Mouse (Mus musculus): ENCODE data around the gene Cacna2d1. TPM values are rescaled to one million over a fixed set of nuclear protein-coding genes. Genes with fewer than 3 reads are reported as not detected.

Cacna2d1 gene
- polyA plus RNA-seq, 1 experiment from 2014 or later, result 24.1 TPM

- H3K4me2 ChIP-seq (replicated peaks; ENCODE audit: low read depth, low read length), result no peak overlapping the region
- H3K27me3 ChIP-seq (ENCODE audit: control insufficient read depth, insufficient read depth, low read length), result no peaks in the 10 kb centered on the region
- WGBS, result 54% methylated on average over 4 of the region's 4 CpGs
- no peak for ATAC-seq (ENCODE audit: low FRiP score, low TSS enrichment)
- no peaks in the 10 kb centered on the region for H3K4me1 ChIP-seq (ENCODE audit: control insufficient read depth, insufficient read depth, low read length)
- H3K9ac ChIP-seq (ENCODE audit: low read depth, low read length), result no peak overlapping the region
- H3K9me3 ChIP-seq (ENCODE audit: control insufficient read depth, low read length), result no peaks in the 10 kb centered on the region
- no peak overlapping the region for H3K27ac ChIP-seq (ENCODE audit: low read depth, low read length)
- no peaks in the 10 kb centered on the region for H3K36me3 ChIP-seq (ENCODE audit: control insufficient read depth, insufficient read depth, low read length)
- no peak overlapping the region for H3K4me3 ChIP-seq (ENCODE audit: low read length)
Measured at GRCm38 (mm10) chr5:15993252-15993944, 58.9 kb downstream of the Cacna2d1 start.

GRCm38 (mm10) chr5:15997190-15997589 is 62.7 kb downstream of the Cacna2d1 start:
- Histone ChIP-seq H3K36me3 (ENCODE audit: control insufficient read depth, insufficient read depth, low read length) (no peaks in the 10 kb centered on the region), H3K4me3 (ENCODE audit: low read length) (no peak overlapping the region), H3K9me3 (ENCODE audit: control insufficient read depth, low read length) (no peaks in the 10 kb centered on the region), H3K27me3 (ENCODE audit: control insufficient read depth, insufficient read depth, low read length) (no peaks in the 10 kb centered on the region), H3K27ac (ENCODE audit: low read depth, low read length) (no peak overlapping the region), H3K4me1 (ENCODE audit: control insufficient read depth, insufficient read depth, low read length) (peaks cover under 1% of the 10 kb centered on the region; the same call in 1 of the 2 replicates), H3K4me2 (replicated peaks; ENCODE audit: low read depth, low read length) (no peak overlapping the region), H3K9ac (ENCODE audit: low read depth, low read length) (no peak overlapping the region)
- WGBS, result 91% methylated on average over 3 of the region's 3 CpGs
- no peak for ATAC-seq (ENCODE audit: low FRiP score, low TSS enrichment)

- no peak for ATAC-seq (ENCODE audit: low FRiP score, low TSS enrichment)
- WGBS, result 100% methylated on average over 1 of the region's 1 CpGs
Measured at GRCm38 (mm10) chr5:15997769-15998168, 63.3 kb downstream of the Cacna2d1 start.

GRCm38 (mm10) chr5:16000917-16001316 is 66.4 kb downstream of the Cacna2d1 start:
- H3K4me3 ChIP-seq (ENCODE audit: low read length), result no peak overlapping the region
- H3K9ac ChIP-seq (ENCODE audit: low read depth, low read length), result no peak overlapping the region
- no peak overlapping the region for H3K4me2 ChIP-seq (replicated peaks; ENCODE audit: low read depth, low read length)
- H3K9me3 ChIP-seq (ENCODE audit: control insufficient read depth, low read length), result no peaks in the 10 kb centered on the region
- 88% methylated on average over 2 of the region's 2 CpGs for WGBS
- no peaks in the 10 kb centered on the region for H3K27me3 ChIP-seq (ENCODE audit: control insufficient read depth, insufficient read depth, low read length)
- H3K27ac ChIP-seq (ENCODE audit: low read depth, low read length), result peak overlapping the region; percentile 26; the same call in 1 of the 2 replicates
- H3K36me3 ChIP-seq (ENCODE audit: control insufficient read depth, insufficient read depth, low read length), result no peaks in the 10 kb centered on the region
- H3K4me1 ChIP-seq (ENCODE audit: control insufficient read depth, insufficient read depth, low read length), result peaks cover 12% of the 10 kb centered on the region
- no peak for ATAC-seq (ENCODE audit: low FRiP score, low TSS enrichment)

More at GRCm38 (mm10) chr5:15997769-15998168, 63.3 kb downstream of the Cacna2d1 start:
- Histone ChIP-seq H3K4me3 (ENCODE audit: low read length) (no peak overlapping the region), H3K9ac (ENCODE audit: low read depth, low read length) (no peak overlapping the region), H3K36me3 (ENCODE audit: control insufficient read depth, insufficient read depth, low read length) (no peaks in the 10 kb centered on the region), H3K4me1 (ENCODE audit: control insufficient read depth, insufficient read depth, low read length) (peaks cover 6% of the 10 kb centered on the region), H3K4me2 (replicated peaks; ENCODE audit: low read depth, low read length) (no peak overlapping the region), H3K9me3 (ENCODE audit: control insufficient read depth, low read length) (no peaks in the 10 kb centered on the region), H3K27me3 (ENCODE audit: control insufficient read depth, insufficient read depth, low read length) (no peaks in the 10 kb centered on the region), H3K27ac (ENCODE audit: low read depth, low read length) (no peak overlapping the region)

GRCm38 (mm10) chr5:16002431-16003063 is 68.1 kb downstream of the Cacna2d1 start:
- H3K27ac ChIP-seq (ENCODE audit: low read depth, low read length), result peak overlapping the region; percentile 71; the same call in 1 of the 2 replicates
- H3K4me1 ChIP-seq (ENCODE audit: control insufficient read depth, insufficient read depth, low read length), result peaks cover 12% of the 10 kb centered on the region
- no peaks in the 10 kb centered on the region for H3K36me3 ChIP-seq (ENCODE audit: control insufficient read depth, insufficient read depth, low read length)
- H3K4me2 ChIP-seq (replicated peaks; ENCODE audit: low read depth, low read length), result peak overlapping the region; percentile 24
- no peaks in the 10 kb centered on the region for H3K27me3 ChIP-seq (ENCODE audit: control insufficient read depth, insufficient read depth, low read length)
- no peak overlapping the region for H3K4me3 ChIP-seq (ENCODE audit: low read length)
- ATAC-seq (ENCODE audit: low FRiP score, low TSS enrichment), result peak; percentile 85
- H3K9ac ChIP-seq (ENCODE audit: low read depth, low read length), result no peak overlapping the region
- no peaks in the 10 kb centered on the region for H3K9me3 ChIP-seq (ENCODE audit: control insufficient read depth, low read length)
- 7% methylated on average over 9 of the region's 9 CpGs for WGBS

- no peak for ATAC-seq (ENCODE audit: low FRiP score, low TSS enrichment)
- WGBS, result 74% methylated on average over 5 of the region's 6 CpGs
- H3K4me3 ChIP-seq (ENCODE audit: low read length), result no peak overlapping the region
- H3K36me3 ChIP-seq (ENCODE audit: control insufficient read depth, insufficient read depth, low read length), result no peaks in the 10 kb centered on the region
- peaks cover 12% of the 10 kb centered on the region for H3K4me1 ChIP-seq (ENCODE audit: control insufficient read depth, insufficient read depth, low read length)
- H3K27ac ChIP-seq (ENCODE audit: low read depth, low read length), result no peak overlapping the region
- no peak overlapping the region for H3K4me2 ChIP-seq (replicated peaks; ENCODE audit: low read depth, low read length)
- H3K9ac ChIP-seq (ENCODE audit: low read depth, low read length), result no peak overlapping the region
- H3K9me3 ChIP-seq (ENCODE audit: control insufficient read depth, low read length), result no peaks in the 10 kb centered on the region
- no peaks in the 10 kb centered on the region for H3K27me3 ChIP-seq (ENCODE audit: control insufficient read depth, insufficient read depth, low read length)
Measured at GRCm38 (mm10) chr5:16004305-16004704, 69.8 kb downstream of the Cacna2d1 start.

- Histone ChIP-seq H3K9ac (ENCODE audit: low read depth, low read length) (no peak overlapping the region), H3K4me2 (replicated peaks; ENCODE audit: low read depth, low read length) (no peak overlapping the region), H3K36me3 (ENCODE audit: control insufficient read depth, insufficient read depth, low read length) (no peaks in the 10 kb centered on the region), H3K27me3 (ENCODE audit: control insufficient read depth, insufficient read depth, low read length) (no peaks in the 10 kb centered on the region), H3K27ac (ENCODE audit: low read depth, low read length) (no peak overlapping the region), H3K9me3 (ENCODE audit: control insufficient read depth, low read length) (no peaks in the 10 kb centered on the region), H3K4me1 (ENCODE audit: control insufficient read depth, insufficient read depth, low read length) (peaks cover 12% of the 10 kb centered on the region), H3K4me3 (ENCODE audit: low read length) (no peak overlapping the region)
- no peak for ATAC-seq (ENCODE audit: low FRiP score, low TSS enrichment)
- WGBS, result 85% methylated on average over 6 of the region's 6 CpGs
Measured at GRCm38 (mm10) chr5:16006964-16007363, 72.5 kb downstream of the Cacna2d1 start.

GRCm38 (mm10) chr5:16013649-16014048 is 79.2 kb downstream of the Cacna2d1 start:
- Histone ChIP-seq H3K9me3 (ENCODE audit: control insufficient read depth, low read length) (no peaks in the 10 kb centered on the region), H3K4me2 (replicated peaks; ENCODE audit: low read depth, low read length) (no peak overlapping the region), H3K4me3 (ENCODE audit: low read length) (no peak overlapping the region), H3K9ac (ENCODE audit: low read depth, low read length) (no peak overlapping the region), H3K36me3 (ENCODE audit: control insufficient read depth, insufficient read depth, low read length) (no peaks in the 10 kb centered on the region), H3K4me1 (ENCODE audit: control insufficient read depth, insufficient read depth, low read length) (0 out of 2 replicates have a peak, but pooled peaks cover 2% of the 10 kb centered on the region), H3K27me3 (ENCODE audit: control insufficient read depth, insufficient read depth, low read length) (no peaks in the 10 kb centered on the region), H3K27ac (ENCODE audit: low read depth, low read length) (no peak overlapping the region)
- ATAC-seq (ENCODE audit: low FRiP score, low TSS enrichment), result peak; percentile 67; the same call in 1 of the 2 replicates
- 25% methylated on average over 2 of the region's 2 CpGs for WGBS

GRCm38 (mm10) chr5:16014392-16014791 is 79.9 kb downstream of the Cacna2d1 start:
- H3K4me1 ChIP-seq (ENCODE audit: control insufficient read depth, insufficient read depth, low read length), result 0 out of 2 replicates have a peak, but pooled peaks cover 2% of the 10 kb centered on the region
- H3K4me3 ChIP-seq (ENCODE audit: low read length), result no peak overlapping the region
- H3K27ac ChIP-seq (ENCODE audit: low read depth, low read length), result no peak overlapping the region
- H3K36me3 ChIP-seq (ENCODE audit: control insufficient read depth, insufficient read depth, low read length), result no peaks in the 10 kb centered on the region
- no peak overlapping the region for H3K4me2 ChIP-seq (replicated peaks; ENCODE audit: low read depth, low read length)
- H3K9me3 ChIP-seq (ENCODE audit: control insufficient read depth, low read length), result no peaks in the 10 kb centered on the region
- WGBS, result 13% methylated on average over 2 of the region's 2 CpGs
- H3K9ac ChIP-seq (ENCODE audit: low read depth, low read length), result no peak overlapping the region
- no peaks in the 10 kb centered on the region for H3K27me3 ChIP-seq (ENCODE audit: control insufficient read depth, insufficient read depth, low read length)
- peak; percentile 88 for ATAC-seq (ENCODE audit: low FRiP score, low TSS enrichment)
